Mouse (Mus musculus) MEL (cell line): ENCODE measurements around the gene Upp2.

Source experiments
- CHD2 ChIP-seq: IDR thresholded peaks from 2 replicates; pipeline ENCODE4 v1.6.1; 2011; ENCODE audit warnings: low read length, improper control_type of control experiment
- CTCF ChIP-seq, 3 experiments: IDR thresholded peaks in 2 of 3; conservative IDR thresholded peaks in 1 of 3; 2 replicates each; pipeline ENCODE4 v1.5.1; 2011 to 2012; ENCODE audit warnings: low read length in 3 of 3, low read depth in 2 of 3, mild to moderate bottlenecking in 2 of 3, improper control_type of control experiment in 1 of 3, inconsistent platforms in 1 of 3, mixed read lengths in 1 of 3, moderate library complexity in 1 of 3; ENCODE audit not compliant: control insufficient read depth in 1 of 3, insufficient read depth in 1 of 3, poor library complexity in 1 of 3, severe bottlenecking in 1 of 3
- EP300 ChIP-seq, 2 experiments: IDR thresholded peaks; 2 replicates each; pipeline ENCODE4 v1.6.1; 2011; ENCODE audit warnings: improper control_type of control experiment in 2 of 2, low read length in 2 of 2, low read depth in 1 of 2, mild to moderate bottlenecking in 1 of 2
- GATA1 ChIP-seq: IDR thresholded peaks from 2 replicates; pipeline ENCODE4 v1.6.1; 2011; ENCODE audit warnings: low read depth, low read length, improper control_type of control experiment
- MAX ChIP-seq: IDR thresholded peaks from 2 replicates; pipeline ENCODE4 v1.6.1; 2011; ENCODE audit warnings: low read length, improper control_type of control experiment
- MYC ChIP-seq: IDR thresholded peaks from 2 replicates; pipeline ENCODE4 v1.6.1; 2011; ENCODE audit warnings: low read depth, mild to moderate bottlenecking, low read length, improper control_type of control experiment, moderate library complexity
- NRF1 ChIP-seq: IDR thresholded peaks from 2 replicates; pipeline ENCODE4 v1.6.1; 2014; ENCODE audit warnings: low read depth, mild to moderate bottlenecking, inconsistent platforms, low read length, improper control_type of control experiment, moderate library complexity; ENCODE audit not compliant: poor library complexity, insufficient read depth, severe bottlenecking
- POLR2A ChIP-seq, 2 experiments: IDR thresholded peaks; 2 replicates each; pipeline ENCODE4 v1.6.1; 2011 to 2012; ENCODE audit warnings: low read length in 2 of 2, mild to moderate bottlenecking in 2 of 2, control low read depth in 1 of 2, improper control_type of control experiment in 1 of 2, low read depth in 1 of 2, moderate library complexity in 1 of 2; ENCODE audit not compliant: control insufficient read depth in 1 of 2, insufficient read depth in 1 of 2, poor library complexity in 1 of 2
- SMC3 ChIP-seq: IDR thresholded peaks from 2 replicates; pipeline ENCODE4 v1.6.1; 2011; ENCODE audit warnings: low read depth, low read length, improper control_type of control experiment

DNA sequence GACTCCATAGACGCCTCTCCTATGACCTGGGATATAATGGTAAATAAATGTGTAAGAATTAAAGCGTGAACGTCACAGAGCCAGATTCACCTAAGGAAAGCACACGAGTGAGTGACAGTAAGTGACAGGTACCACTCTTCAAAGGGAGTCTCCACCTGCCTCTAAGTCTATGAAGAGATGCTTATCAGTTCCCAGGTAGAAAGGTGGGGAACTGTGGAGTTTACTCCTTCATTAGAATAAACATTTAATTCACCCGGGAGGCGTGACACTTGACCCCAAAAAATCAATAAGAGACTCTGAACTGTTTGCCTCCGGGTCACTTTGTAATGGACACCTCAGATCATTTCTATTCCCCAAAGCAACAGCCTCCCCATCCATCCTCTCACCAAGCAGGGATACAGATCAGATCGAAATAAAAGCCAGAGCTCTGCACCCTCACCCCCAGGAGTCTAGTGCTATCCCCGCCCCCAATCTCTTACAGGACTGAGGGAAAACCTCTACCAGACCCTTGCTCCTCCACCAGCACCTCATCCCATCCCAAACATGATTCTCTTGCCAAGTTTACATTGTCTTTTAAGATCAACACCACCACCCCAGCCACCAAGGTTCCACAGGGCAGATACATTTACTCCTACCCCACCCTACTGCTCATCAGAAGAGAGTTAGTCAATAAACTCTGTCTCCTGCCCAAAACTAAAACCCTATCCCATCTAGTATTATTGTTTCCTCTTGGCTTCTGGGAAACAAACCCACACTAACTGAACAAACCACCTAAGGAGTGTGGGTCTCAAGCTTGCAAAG is 9.9 kb upstream of the Upp2 start:
- TF ChIP-seq SMC3 = no peak
- TF ChIP-seq CHD2 = no peak
- no peak for TF ChIP-seq POLR2A (IDR thresholded peaks at IDR 0.05; ENCODE audit: control insufficient read depth in 1 of 2, insufficient read depth in 1 of 2, low read depth in 1 of 2, low read length in 2 of 2, poor library complexity in 1 of 2)
- TF ChIP-seq NRF1 = no peak
- no peak for TF ChIP-seq GATA1
- TF ChIP-seq CTCF (IDR thresholded peaks at IDR 0.05 in 2 of 3, conservative IDR thresholded peaks at IDR 0.05 in 1 of 3; ENCODE audit: control insufficient read depth in 1 of 3, insufficient read depth in 1 of 3, low read depth in 2 of 3, low read length in 3 of 3, poor library complexity in 1 of 3, severe bottlenecking in 1 of 3) = no peak
- no peak for TF ChIP-seq MYC
- no peak for TF ChIP-seq EP300 (IDR thresholded peaks at IDR 0.05; ENCODE audit: low read depth in 1 of 2, low read length in 2 of 2)
- no peak for TF ChIP-seq MAX
